Mouse (Mus musculus): ENCODE measurements at regions not wholly inside any gene's neighbourhood (a gene's known extent, or its start where the extent isn't known, plus 50 kb on each side); places are given as distances from the start of the nearest gene placed in this dataset.
A peak's percentile ranks its signal among the peaks of the same experiment; 100 is the strongest.

- DNase-seq (ENCODE audit: low read depth, low spot score), result no peak
Measured at GRCm38 (mm10) chr7:136161526-136161925, 445.4 kb upstream of the Mki67 start.

- DNase-seq (ENCODE audit: low read depth, low spot score), result no peak
Measured at GRCm38 (mm10) chr7:136164834-136165233, 448.7 kb upstream of the Mki67 start.

GRCm38 (mm10) chr7:136169261-136169660, 453.1 kb upstream of the Mki67 start:
- no peak for DNase-seq (ENCODE audit: low read depth, low spot score)

GRCm38 (mm10) chr7:136176373-136176772, 460.2 kb upstream of the Mki67 start:
- DNase-seq (ENCODE audit: low read depth, low spot score), result no peak

GRCm38 (mm10) chr7:136180996-136181395, 464.8 kb upstream of the Mki67 start:
- no peak for DNase-seq (ENCODE audit: low read depth, low spot score)

GRCm38 (mm10) chr7:136182101-136182500, 465.9 kb upstream of the Mki67 start:
- DNase-seq (ENCODE audit: low read depth, low spot score), result no peak

- DNase-seq (ENCODE audit: low read depth, low spot score), result no peak
Measured at GRCm38 (mm10) chr7:136196424-136197160, 480.4 kb upstream of the Mki67 start.

GRCm38 (mm10) chr7:136208879-136209278, 492.7 kb upstream of the Mki67 start:
- no peak for DNase-seq (ENCODE audit: low read depth, low spot score)

GRCm38 (mm10) chr7:136209299-136210171, 493.4 kb upstream of the Mki67 start:
- peak; percentile 24 for DNase-seq (ENCODE audit: low read depth, low spot score)

GRCm38 (mm10) chr7:136212492-136212891, 496.3 kb upstream of the Mki67 start:
- DNase-seq (ENCODE audit: low read depth, low spot score), result no peak

- DNase-seq (ENCODE audit: low read depth, low spot score), result no peak
Measured at GRCm38 (mm10) chr7:136213057-136213961, 497.1 kb upstream of the Mki67 start.

- no peak for DNase-seq (ENCODE audit: low read depth, low spot score)
Measured at GRCm38 (mm10) chr7:136213962-136214308, 497.8 kb upstream of the Mki67 start.

GRCm38 (mm10) chr7:136214415-136214814, 498.3 kb upstream of the Mki67 start:
- DNase-seq (ENCODE audit: low read depth, low spot score), result no peak

GRCm38 (mm10) chr7:136216734-136217133, 500.6 kb upstream of the Mki67 start:
- DNase-seq (ENCODE audit: low read depth, low spot score), result no peak

GRCm38 (mm10) chr7:136219564-136220244, 503.5 kb upstream of the Mki67 start:
- no peak for DNase-seq (ENCODE audit: low read depth, low spot score)

- peak; percentile 33 for DNase-seq (ENCODE audit: low read depth, low spot score)
Measured at GRCm38 (mm10) chr7:136220245-136221167, 504.3 kb upstream of the Mki67 start.

- no peak for DNase-seq (ENCODE audit: low read depth, low spot score)
Measured at GRCm38 (mm10) chr7:136221620-136222019, 505.5 kb upstream of the Mki67 start.

GRCm38 (mm10) chr7:136226031-136226430, 509.9 kb upstream of the Mki67 start:
- DNase-seq (ENCODE audit: low read depth, low spot score), result no peak

GRCm38 (mm10) chr7:136228331-136228730, 512.2 kb upstream of the Mki67 start:
- DNase-seq (ENCODE audit: low read depth, low spot score), result no peak

GRCm38 (mm10) chr7:136229592-136229991, 513.4 kb upstream of the Mki67 start:
- no peak for DNase-seq (ENCODE audit: low read depth, low spot score)
